Mouse (Mus musculus) intestine, embryonic 14.5 days (tissue): ENCODE data around the gene Nrarp. TPM values are rescaled to one million over a fixed set of nuclear protein-coding genes. Genes with fewer than 3 reads are reported as not detected.
A peak's percentile ranks its signal among the peaks of the same experiment; 100 is the strongest.

Experiments
- ATAC-seq: fragments of 200-750 bp; cut with Nextera tagmentation; replicated peaks from 2 replicates; pipeline ENCODE4 v1.8.0; 2017; ENCODE audit warnings: low read depth, moderate number of reproducible peaks, moderate TSS enrichment, moderate library complexity; ENCODE audit not compliant: low FRiP score, low TSS enrichment
- DNase-seq: peaks from one replicate; pipeline ENCODE4 v3.0.0-alpha.2; 2018; ENCODE audit warnings: low spot score
- H3K27ac ChIP-seq: fragments of 300-500 bp; sonication (generic); 2 replicates; pipeline ENCODE4 v1.5.1; 2014; ENCODE audit warnings: low read depth, mild to moderate bottlenecking, control low read depth
- H3K27me3 ChIP-seq: fragments of 300-500 bp; sonication (generic); replicated peaks from 2 replicates; pipeline ENCODE4 v1.6.1; 2014; ENCODE audit warnings: low read length, control low read depth; ENCODE audit not compliant: control insufficient read depth, insufficient read depth
- H3K36me3 ChIP-seq: fragments of 300-500 bp; sonication (generic); 2 replicates; pipeline ENCODE4 v1.6.1; 2014; ENCODE audit warnings: low read length, control low read depth; ENCODE audit not compliant: control insufficient read depth, insufficient read depth
- H3K4me1 ChIP-seq: fragments of 300-500 bp; sonication (generic); replicated peaks from 2 replicates; pipeline ENCODE4 v1.6.1; 2014; ENCODE audit warnings: low read length, control low read depth, mixed read lengths; ENCODE audit not compliant: control insufficient read depth, insufficient read depth
- H3K4me2 ChIP-seq: fragments of 300-500 bp; sonication (generic); 2 replicates; pipeline ENCODE4 v1.6.1; 2014; ENCODE audit warnings: low read length
- H3K4me3 ChIP-seq: fragments of 300-500 bp; sonication (generic); 2 replicates; pipeline ENCODE4 v1.5.1; 2014; ENCODE audit warnings: low read depth, low read length, control low read depth, mixed read lengths
- H3K9ac ChIP-seq: fragments of 300-500 bp; sonication (generic); 2 replicates; pipeline ENCODE4 v1.6.1; 2014; ENCODE audit warnings: mild to moderate bottlenecking, low read length
- H3K9me3 ChIP-seq: fragments of 300-500 bp; sonication (generic); 2 replicates; pipeline ENCODE4 v1.6.1; 2016; ENCODE audit warnings: low read length, control low read depth; ENCODE audit not compliant: control insufficient read depth
- WGBS: fragments of 180-500 bp; shearing (Covaris S2); extraction: QIAGEN DNeasy Blood & Tissue Kit; methylation state at CpG from one replicate; pipeline ENCODE4 v1.1.7; 2014; 5-methylcytosine and 5-hydroxymethylcytosine counted together
- polyA plus RNA-seq: library from polyadenylated mRNA; unstranded; fragments of >200 nt; fragmentation: Nextera tagmentation; extraction: Ambion mirVana; gene quantifications from 2 replicates; pipeline ENCODE4 v1.2.1, GENCODE M21; 2014

Nrarp gene
- polyA plus RNA-seq, 1 experiment from 2014 or later, result 13.2 TPM

GRCm38 (mm10) chr2:25211121-25211670 is 30.6 kb downstream of the Nrarp start, which contains the start of gene Nelfb:
Nelfb (minus strand) TSS chr2:25211489.
- Histone ChIP-seq H3K4me1 (peaks cover 15% of the 10 kb centered on the region), H3K27ac (peak within 1 kb of the TSS; percentile 83), H3K27me3 (no peaks in the 10 kb centered on the region), H3K9me3 (no peaks in the 10 kb centered on the region), H3K9ac (peak within 1 kb of the TSS; percentile 89), H3K4me3 (peak within 1 kb of the TSS; percentile 99), H3K36me3 (peaks cover 35% of the 10 kb centered on the region), H3K4me2 (peak within 1 kb of the TSS; percentile 95)
- peak; percentile 98 for DNase-seq
- WGBS, result 1% methylated on average over 41 of the region's 44 CpGs
- peak; percentile 92 for ATAC-seq

GRCm38 (mm10) chr2:25213266-25213865 is 32.8 kb downstream of the Nrarp start:
- H3K4me3 ChIP-seq, result no peak overlapping the region
- H3K4me1 ChIP-seq, result peaks cover 15% of the 10 kb centered on the region
- 0 out of 2 replicates have a peak, but pooled peaks cover 4% of the 10 kb centered on the region for H3K27me3 ChIP-seq
- no peak for ATAC-seq
- no peak overlapping the region for H3K4me2 ChIP-seq
- no peak overlapping the region for H3K27ac ChIP-seq
- WGBS, result 63% methylated on average over 23 of the region's 23 CpGs
- H3K36me3 ChIP-seq, result peaks cover 15% of the 10 kb centered on the region
- no peaks in the 10 kb centered on the region for H3K9me3 ChIP-seq
- no peak overlapping the region for H3K9ac ChIP-seq
- DNase-seq, result no peak

GRCm38 (mm10) chr2:25214444-25214843 is 33.9 kb downstream of the Nrarp start, which contains the start of gene Stpg3:
Stpg3 (minus strand) TSS chr2:25214637.
- Histone ChIP-seq H3K4me2 (no peak within 1 kb of the TSS), H3K4me1 (peaks cover 15% of the 10 kb centered on the region), H3K36me3 (peaks cover 6% of the 10 kb centered on the region; the same call in 1 of the 2 replicates), H3K9ac (no peak within 1 kb of the TSS), H3K4me3 (no peak within 1 kb of the TSS), H3K9me3 (no peaks in the 10 kb centered on the region), H3K27ac (no peak within 1 kb of the TSS), H3K27me3 (0 out of 2 replicates have a peak, but pooled peaks cover 4% of the 10 kb centered on the region)
- ATAC-seq, result no peak
- DNase-seq, result no peak
- 61% methylated on average over 3 of the region's 3 CpGs for WGBS

- no peak overlapping the region for H3K4me3 ChIP-seq
- 53% methylated on average over 2 of the region's 2 CpGs for WGBS
- peaks cover 9% of the 10 kb centered on the region; the same call in 1 of the 2 replicates for H3K36me3 ChIP-seq
- H3K9me3 ChIP-seq, result no peaks in the 10 kb centered on the region
- H3K27me3 ChIP-seq, result 0 out of 2 replicates have a peak, but pooled peaks cover 4% of the 10 kb centered on the region
- H3K4me1 ChIP-seq, result no peaks in the 10 kb centered on the region
- no peak overlapping the region for H3K27ac ChIP-seq
- no peak for DNase-seq
- no peak overlapping the region for H3K4me2 ChIP-seq
- no peak for ATAC-seq
- no peak overlapping the region for H3K9ac ChIP-seq
These were observed 37.1 kb downstream of the Nrarp start for GRCm38 (mm10) chr2:25217666-25218065.

GRCm38 (mm10) chr2:25218445-25218844 is 37.9 kb downstream of the Nrarp start, which contains the start of gene Fam166a:
Fam166a (plus strand) TSS chr2:25218745.
- DNase-seq (no peak), ATAC-seq (no peak)
- Histone ChIP-seq H3K27ac (no peak within 1 kb of the TSS), H3K36me3 (peaks cover 9% of the 10 kb centered on the region; the same call in 1 of the 2 replicates), H3K9me3 (no peaks in the 10 kb centered on the region), H3K9ac (no peak within 1 kb of the TSS), H3K27me3 (0 out of 2 replicates have a peak, but pooled peaks cover 4% of the 10 kb centered on the region), H3K4me1 (peaks cover 2% of the 10 kb centered on the region), H3K4me3 (no peak within 1 kb of the TSS), H3K4me2 (no peak within 1 kb of the TSS)

- Histone ChIP-seq H3K4me2 (no peak overlapping the region), H3K4me3 (no peak overlapping the region), H3K4me1 (peaks cover 9% of the 10 kb centered on the region), H3K27ac (no peak overlapping the region), H3K9ac (no peak overlapping the region), H3K27me3 (0 out of 2 replicates have a peak, but pooled peaks cover 4% of the 10 kb centered on the region), H3K9me3 (no peaks in the 10 kb centered on the region), H3K36me3 (peaks cover 9% of the 10 kb centered on the region; the same call in 1 of the 2 replicates)
- ATAC-seq (no peak), DNase-seq (no peak)
- WGBS, result 60% methylated on average over 5 of the region's 5 CpGs
These were observed 40.8 kb downstream of the Nrarp start for GRCm38 (mm10) chr2:25221331-25221772.

- peaks cover 9% of the 10 kb centered on the region; the same call in 1 of the 2 replicates for H3K36me3 ChIP-seq
- ATAC-seq (peak; percentile 59), DNase-seq (no peak)
- H3K27ac ChIP-seq, result peak overlapping the region; percentile 94
- peaks cover 9% of the 10 kb centered on the region for H3K4me1 ChIP-seq
- H3K9me3 ChIP-seq, result no peaks in the 10 kb centered on the region
- WGBS, result 2% methylated on average over 50 of the region's 53 CpGs
- no peaks in the 10 kb centered on the region for H3K27me3 ChIP-seq
- peak overlapping the region; percentile 74 for H3K4me2 ChIP-seq
- peak overlapping the region; percentile 82 for H3K9ac ChIP-seq
- peak overlapping the region; percentile 88 for H3K4me3 ChIP-seq
These were observed 43.3 kb downstream of the Nrarp start for GRCm38 (mm10) chr2:25223681-25224491.

- H3K27me3 ChIP-seq, result no peaks in the 10 kb centered on the region
- H3K4me3 ChIP-seq, result peak within 1 kb of the TSS; percentile 88
- no peak for ATAC-seq
- peak within 1 kb of the TSS; percentile 82 for H3K9ac ChIP-seq
- peak within 1 kb of the TSS; percentile 74 for H3K4me2 ChIP-seq
- H3K4me1 ChIP-seq, result peaks cover 9% of the 10 kb centered on the region
- peak within 1 kb of the TSS; percentile 94 for H3K27ac ChIP-seq
- peaks cover 9% of the 10 kb centered on the region; the same call in 1 of the 2 replicates for H3K36me3 ChIP-seq
- DNase-seq, result no peak
- no peaks in the 10 kb centered on the region for H3K9me3 ChIP-seq
- 0% methylated on average over 17 of the region's 17 CpGs for WGBS
These were observed 43.9 kb downstream of the Nrarp start, which contains the start of gene Tubb4b for GRCm38 (mm10) chr2:25224492-25224765. Tubb4b (minus strand) TSS chr2:25224702.
